ENCODE assay signal across 21 mouse cellular contexts in the genomic region with DNA sequence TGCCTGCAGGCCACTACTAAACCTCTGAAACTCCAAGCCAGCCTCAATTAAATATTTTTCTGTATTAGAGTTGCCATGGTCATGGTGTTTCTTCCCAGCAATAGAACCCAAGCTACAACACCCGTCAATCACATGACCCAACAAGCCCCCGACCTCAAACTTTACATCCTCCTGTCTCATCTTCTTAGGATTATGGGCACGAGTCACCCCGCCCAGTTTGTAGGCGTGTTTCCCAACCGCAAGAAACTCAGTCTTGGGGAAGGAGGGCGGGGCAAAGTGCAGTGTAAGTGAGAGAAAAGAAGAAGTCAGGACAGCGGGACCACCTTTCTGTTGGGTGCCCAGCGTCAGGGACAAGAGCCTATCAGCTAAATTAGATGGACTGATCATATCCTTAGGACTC. TPM values are rescaled to one million over a fixed set of nuclear protein-coding genes. Genes with fewer than 3 reads are reported as not detected.
DNase-seq lines count a peak whose midpoint lies in the region; ATAC-seq and TF ChIP-seq lines count a peak whose summit lies in the region.
"Had no signal": no experiment of that assay in that cellular context is flagged by ENCODE, and none has a peak within 500 bp of the region (broad histone marks: within the 10 kb centered on the region; RNA-seq: fewer than 3 reads in every experiment).

No protein-coding gene starts in this region.

- peak; percentile 13 for DNase-seq in thymus, adult 2 months
- DNase-seq in thymus, postnatal 10 days (ENCODE audit: low spot score in 2 of 2), result no peak
- DNase-seq in NIH3T3 (ENCODE audit: low read depth), result peak; percentile 40
- peak; percentile 12 to 27 for DNase-seq in thymus, postnatal 36 days
- no peak for DNase-seq in layer of hippocampus, adult 18-20 months (ENCODE audit: low spot score in 2 of 2)
- DNase-seq in heart, postnatal 4 days, result no peak
- DNase-seq: adrenal gland, adult 2 months; cerebellum, adult 9-11 months; embryo, embryonic 11 days; forebrain, postnatal 0 days; heart, adult 11 months; heart, postnatal 36 days; lung, postnatal 14 days had no signal

- no peak overlapping the region for H3K9ac ChIP-seq in heart, embryonic 11.5 days (ENCODE audit: low read depth, low read length)
- H3K9ac ChIP-seq: embryonic facial prominence, embryonic 15.5 days; forebrain, postnatal 0 days; hindbrain, embryonic 15.5 days; kidney, embryonic 15.5 days; limb, embryonic 13.5 days had no signal

- 19% methylated on average over 9 of the region's 9 CpGs for WGBS in thymus, adult 2 months
- WGBS in heart, embryonic 11.5 days (ENCODE audit: insufficient replicate concordance), result 77% methylated on average over 9 of the region's 9 CpGs

- H3K4me1 ChIP-seq in thymus, adult 2 months (replicated peaks; ENCODE audit: control insufficient read depth, insufficient read depth, low read length), result peaks cover 8% of the 10 kb centered on the region
- no peaks in the 10 kb centered on the region for H3K4me1 ChIP-seq in heart, embryonic 11.5 days (ENCODE audit: control insufficient read depth, insufficient read depth, low read length)

- H3K36me3 ChIP-seq in thymus, adult 2 months (ENCODE audit: control insufficient read depth, insufficient read depth, low read length), result no peaks in the 10 kb centered on the region
- H3K36me3 ChIP-seq in heart, embryonic 11.5 days (ENCODE audit: control insufficient read depth, insufficient read depth, low read length), result peaks cover 29% of the 10 kb centered on the region

- no peak overlapping the region for H3K4me2 ChIP-seq in heart, embryonic 11.5 days
- H3K4me2 ChIP-seq: embryonic facial prominence, embryonic 15.5 days; hindbrain, embryonic 15.5 days; kidney, embryonic 15.5 days; limb, embryonic 13.5 days had no signal

- H3K27me3 ChIP-seq in thymus, adult 2 months (ENCODE audit: control insufficient read depth, insufficient read depth, low read length), result no peaks in the 10 kb centered on the region
- H3K27me3 ChIP-seq in heart, embryonic 11.5 days (ENCODE audit: control insufficient read depth, insufficient read depth, low read length), result no peaks in the 10 kb centered on the region
- H3K27me3 ChIP-seq: embryonic facial prominence, embryonic 15.5 days; hindbrain, embryonic 15.5 days; kidney, embryonic 15.5 days; limb, embryonic 13.5 days had no signal

- peak; percentile 93 for ATAC-seq in megakaryocyte progenitor cell, adult 5-6 weeks (replicated peaks; ENCODE audit: poor library complexity)
- no peak for ATAC-seq in heart, embryonic 11.5 days (replicated peaks; ENCODE audit: insufficient number of reproducible peaks, low FRiP score, low TSS enrichment)
- ATAC-seq: forebrain, postnatal 0 days; intestine, postnatal 0 days; midbrain, embryonic 16.5 days had no signal

- no peaks in the 10 kb centered on the region for H3K9me3 ChIP-seq in heart, embryonic 11.5 days (replicated peaks; ENCODE audit: control insufficient read depth, low read length)
- H3K9me3 ChIP-seq: embryonic facial prominence, embryonic 15.5 days; hindbrain, embryonic 15.5 days; kidney, embryonic 15.5 days; limb, embryonic 13.5 days had no signal

- TF ChIP-seq CTCF in thymus, adult 2 months (IDR thresholded peaks at IDR 0.05; ENCODE audit: borderline replicate concordance, control insufficient read depth, extremely low read depth, insufficient read depth, low read length, poor library complexity), result no peak

- no peak overlapping the region for H3K27ac ChIP-seq in thymus, adult 2 months (ENCODE audit: control insufficient read depth, insufficient read depth, low read length)
- no peak overlapping the region for H3K27ac ChIP-seq in heart, embryonic 11.5 days (ENCODE audit: low read depth, low read length)
- H3K27ac ChIP-seq: embryonic facial prominence, embryonic 15.5 days; hindbrain, embryonic 15.5 days; kidney, embryonic 15.5 days; limb, embryonic 13.5 days had no signal

- no peak overlapping the region for H3K4me3 ChIP-seq in thymus, adult 2 months (ENCODE audit: control insufficient read depth, insufficient read depth, low read length)
- no peak overlapping the region for H3K4me3 ChIP-seq in heart, embryonic 11.5 days (ENCODE audit: low read depth, low read length)
- H3K4me3 ChIP-seq: embryonic facial prominence, embryonic 15.5 days; hindbrain, embryonic 15.5 days; kidney, embryonic 15.5 days; limb, embryonic 13.5 days had no signal

- no peak for TF ChIP-seq POLR2A in thymus, adult 2 months (IDR thresholded peaks at IDR 0.05; ENCODE audit: control insufficient read depth, extremely low read depth, insufficient read depth, low read length, poor library complexity)

RNA-seq across cellular contexts. Expression of a gene that starts 32.2 kb away (rescaled TPM):
- 297 and 310 TPM in 2 replicates for polyA plus RNA-seq in thymus, adult 2 months (2012; rRNA removed)
- 36.5 and 43.5 TPM in 2 replicates for total RNA-seq in megakaryocyte progenitor cell, adult 5-6 weeks (2015)
- total RNA-seq in megakaryocyte progenitor cell, adult 5-6 weeks (2017), result 40.0 and 47.5 TPM in 2 replicates
- total RNA-seq in layer of hippocampus, adult 18-20 months (2021), result 10 to 100 TPM; 80.8 to 89.0 TPM
- polyA plus RNA-seq in heart, embryonic 11.5 days (2014; fragmentation: Nextera tagmentation; extraction: Ambion mirVana), result 14.6 and 15.0 TPM in 2 replicates
- total RNA-seq in heart, postnatal 4 days (2021), result 100 to 1,000 TPM; 184 to 210 TPM

RNA-seq across cellular contexts. Expression of a gene that starts 41.1 kb away (rescaled TPM):
- polyA plus RNA-seq in thymus, adult 2 months (2012; rRNA removed), result 11.9 and 15.8 TPM in 2 replicates
- 1.4 and 2.0 TPM in 2 replicates for total RNA-seq in megakaryocyte progenitor cell, adult 5-6 weeks (2015)
- 3.0 and 3.6 TPM in 2 replicates for total RNA-seq in megakaryocyte progenitor cell, adult 5-6 weeks (2017)
- 1 to 10 TPM; 8.0 to 9.0 TPM for total RNA-seq in layer of hippocampus, adult 18-20 months (2021)
- polyA plus RNA-seq in heart, embryonic 11.5 days (2014; fragmentation: Nextera tagmentation; extraction: Ambion mirVana), result 18.8 and 22.8 TPM in 2 replicates
- 10 to 100 TPM; 34.8 to 36.2 TPM for total RNA-seq in heart, postnatal 4 days (2021)

RNA-seq across cellular contexts. Expression of a gene that starts 42.0 kb away (rescaled TPM):
- polyA plus RNA-seq in thymus, adult 2 months (2012; rRNA removed), result 21.8 and 22.0 TPM in 2 replicates
- 9.2 and 12.4 TPM in 2 replicates for total RNA-seq in megakaryocyte progenitor cell, adult 5-6 weeks (2015)
- total RNA-seq in megakaryocyte progenitor cell, adult 5-6 weeks (2017), result 12.4 and 12.5 TPM in 2 replicates
- total RNA-seq in layer of hippocampus, adult 18-20 months (2021), result 10 to 100 TPM; 61.8 to 66.4 TPM
- 2.5 and 4.4 TPM in 2 replicates for polyA plus RNA-seq in heart, embryonic 11.5 days (2014; fragmentation: Nextera tagmentation; extraction: Ambion mirVana)
- 10 to 100 TPM; 12.0 to 12.6 TPM for total RNA-seq in heart, postnatal 4 days (2021)

RNA-seq across cellular contexts. Expression of a gene that starts 57.6 kb away (rescaled TPM):
- polyA plus RNA-seq in thymus, adult 2 months (2012; rRNA removed), result 22.6 and 24.0 TPM in 2 replicates
- 1.9 and 2.9 TPM in 2 replicates for total RNA-seq in megakaryocyte progenitor cell, adult 5-6 weeks (2015)
- total RNA-seq in megakaryocyte progenitor cell, adult 5-6 weeks (2017), result 7.5 and 9.5 TPM in 2 replicates
- 10 to 100 TPM; 22.4 to 22.6 TPM for total RNA-seq in layer of hippocampus, adult 18-20 months (2021)
- 16.5 and 18.0 TPM in 2 replicates for polyA plus RNA-seq in heart, embryonic 11.5 days (2014; fragmentation: Nextera tagmentation; extraction: Ambion mirVana)
- 10 to 100 TPM; 18.9 TPM for total RNA-seq in heart, postnatal 4 days (2021)

RNA-seq across cellular contexts. Expression of a gene that starts 57.9 kb away (rescaled TPM):
- polyA plus RNA-seq in thymus, adult 2 months (2012; rRNA removed), result 68.3 and 91.0 TPM in 2 replicates
- total RNA-seq in megakaryocyte progenitor cell, adult 5-6 weeks (2015), result 80.1 and 101 TPM in 2 replicates
- 75.5 and 84.7 TPM in 2 replicates for total RNA-seq in megakaryocyte progenitor cell, adult 5-6 weeks (2017)
- total RNA-seq in layer of hippocampus, adult 18-20 months (2021), result 10 to 100 TPM; 53.1 to 60.7 TPM
- polyA plus RNA-seq in heart, embryonic 11.5 days (2014; fragmentation: Nextera tagmentation; extraction: Ambion mirVana), result 110 and 119 TPM in 2 replicates
- 100 to 1,000 TPM; 107 to 109 TPM for total RNA-seq in heart, postnatal 4 days (2021)

Comparison
In these comparisons a context has a peak if more than half of its experiments do, and no peak if none do; other contexts are left out.
1. DNase-seq: peak in thymus, adult 2 months (single experiment), NIH3T3 (single experiment) and thymus, postnatal 36 days (2 of 2); none in thymus, postnatal 10 days (0 of 2), layer of hippocampus, adult 18-20 months (0 of 2) and heart, postnatal 4 days (single experiment).
2. RNA of a gene that starts 42.0 kb away (total RNA-seq): 61.8 to 66.4 TPM in layer of hippocampus, adult 18-20 months; 12.0 to 12.6 TPM in heart, postnatal 4 days and 9.2 to 12.5 TPM in megakaryocyte progenitor cell, adult 5-6 weeks; every median in the first group is over 4 times any median in the second.